Mouse (Mus musculus): ENCODE measurements around the gene Supt7l.
A peak's percentile ranks its signal among the peaks of the same experiment; 100 is the strongest.

Supt7l gene

GRCm38 (mm10) chr5:31489116-31489769 lies 38.4 kb downstream of the Supt7l start:
- DNase-seq: no peak

DNA sequence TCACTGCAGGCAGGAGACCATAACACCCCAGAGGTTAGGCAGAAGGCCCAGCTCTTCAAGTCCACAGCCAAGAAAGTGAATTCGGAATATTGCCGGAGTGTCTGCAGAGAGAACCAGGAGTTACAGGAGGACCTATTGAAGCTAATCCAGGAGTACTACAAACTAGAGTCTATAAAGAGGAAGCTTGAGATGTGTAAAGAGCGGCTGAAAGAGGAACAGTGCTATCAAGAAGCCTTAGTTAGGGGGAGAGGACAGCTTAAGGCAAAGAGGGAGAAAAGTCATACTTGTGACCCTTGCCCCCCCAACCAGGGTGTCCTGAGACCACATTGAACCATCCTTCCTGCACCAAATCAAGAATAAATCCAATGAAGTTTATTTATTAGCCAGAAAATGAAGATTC lies 39.7 kb downstream of the Supt7l start:
- no peak for DNase-seq

- no peak for DNase-seq
Measured at GRCm38 (mm10) chr5:31485440-31485839, 42.2 kb downstream of the Supt7l start, which contains the start of gene 4930548H24Rik. TSS of gene 4930548H24Rik (plus strand) at chr5:31485740.

DNA sequence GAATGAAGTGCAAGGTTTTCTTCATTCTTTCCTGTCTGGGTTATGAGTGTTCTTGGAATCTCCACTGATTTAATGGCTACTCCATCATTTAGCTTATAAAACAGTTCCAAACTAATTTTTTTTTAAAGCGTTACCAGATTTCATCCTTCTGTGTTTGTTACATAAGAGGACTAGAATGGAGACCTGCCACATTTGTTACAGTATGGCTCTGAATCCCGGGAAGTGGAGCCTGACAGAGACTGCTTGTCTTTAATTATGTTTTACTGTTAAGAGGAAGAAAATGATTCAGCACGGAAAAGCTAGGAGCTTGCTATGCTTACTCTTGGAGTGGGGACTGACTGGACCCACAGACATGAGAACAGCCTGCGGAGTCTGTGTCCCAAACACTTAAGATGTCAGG lies 47.1 kb downstream of the Supt7l start:
- no peak for DNase-seq

DNA sequence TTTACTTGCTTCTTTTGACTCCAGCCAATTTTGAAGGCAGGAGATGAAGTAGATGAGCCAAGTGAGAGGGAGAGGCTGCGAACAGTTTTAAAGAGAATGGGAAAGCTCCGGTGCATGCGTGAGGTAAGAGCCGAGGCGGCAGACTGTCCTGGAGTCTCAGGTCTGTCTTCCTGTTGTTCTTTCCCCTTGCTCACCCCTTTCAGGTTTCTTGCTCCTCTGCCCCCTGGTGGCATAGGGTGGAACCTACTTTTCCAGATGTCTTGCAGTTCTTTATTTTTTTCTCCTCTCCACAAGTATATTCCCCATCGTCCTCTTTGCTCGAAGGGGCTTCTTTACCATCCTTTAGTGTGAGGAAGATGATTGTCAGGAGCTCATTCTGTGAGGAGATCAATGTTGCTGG lies 57.3 kb downstream of the Supt7l start:
- DNase-seq: peak; percentile 56

- no peak for DNase-seq
Measured at GRCm38 (mm10) chr5:31469711-31470110, 57.9 kb downstream of the Supt7l start.

- DNase-seq: no peak
Measured at GRCm38 (mm10) chr5:31467798-31468197, 59.8 kb downstream of the Supt7l start.
